8 mouse cellular contexts compared by ENCODE assay signal in the genomic region with DNA sequence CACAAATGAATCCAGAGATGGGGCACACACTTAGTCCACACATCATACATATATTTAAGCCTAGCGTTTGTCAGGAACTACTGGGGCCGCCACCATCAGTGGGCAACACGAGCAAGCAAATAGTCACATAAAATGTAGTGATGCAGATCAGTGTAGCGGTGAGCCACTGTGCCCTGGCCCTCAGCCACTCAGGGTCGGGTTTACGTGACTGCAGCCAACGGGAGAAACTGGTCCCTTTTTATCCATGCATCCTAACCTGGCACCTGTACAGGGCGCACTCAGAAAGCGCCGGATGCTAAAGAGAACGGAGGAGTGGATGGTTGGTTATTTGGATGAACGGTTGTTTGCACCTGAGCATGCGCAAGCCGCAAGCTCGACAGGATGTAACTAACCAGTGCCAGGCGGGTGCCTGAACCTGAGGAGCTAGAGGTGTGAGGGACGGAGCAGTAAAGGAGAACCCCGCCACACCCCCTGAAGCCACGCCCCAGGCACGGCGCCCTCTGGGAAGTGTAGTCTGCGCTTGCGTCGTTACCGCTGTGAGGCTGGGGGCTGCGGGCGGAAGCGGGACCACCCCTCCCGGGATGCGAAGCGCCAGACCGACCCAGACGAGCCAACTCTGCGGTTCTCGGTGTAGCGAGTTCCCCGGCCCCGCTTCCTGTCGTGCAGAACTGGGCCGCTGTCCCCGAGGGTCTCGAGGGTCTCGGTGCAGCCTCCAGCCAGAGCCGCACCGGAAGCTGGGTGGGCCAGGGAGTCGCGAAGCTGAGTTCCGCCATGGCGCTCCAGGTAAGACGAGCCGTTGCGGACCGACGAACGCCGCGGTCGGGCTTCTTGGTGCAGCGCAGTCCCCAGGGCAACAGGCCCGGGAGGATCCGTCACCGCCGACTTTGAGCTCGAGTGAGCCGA. TPM values are rescaled to one million over a fixed set of nuclear protein-coding genes. Genes with fewer than 3 reads are reported as not detected.
DNase-seq lines count a peak whose midpoint lies in the region; ATAC-seq lines count a peak whose summit lies in the region.

A gene (plus strand): TSS at position 482 of the 903 bp plus-strand sequence.

- 1% methylated on average over 63 of the region's 65 CpGs for WGBS in hindbrain, embryonic 11.5 days
- 1% methylated on average over 65 of the region's 65 CpGs for WGBS in lung, embryonic 16.5 days

- H3K27ac ChIP-seq in hindbrain, embryonic 11.5 days (ENCODE audit: low read depth, low read length), result peak within 1 kb of the TSS; percentile 67
- H3K27ac ChIP-seq in lung, embryonic 16.5 days (ENCODE audit: low read length), result peak within 1 kb of the TSS; percentile 77

- peaks cover 3% of the 10 kb centered on the region; the same call in 1 of the 2 replicates for H3K4me1 ChIP-seq in hindbrain, embryonic 11.5 days (replicated peaks; ENCODE audit: control insufficient read depth, insufficient read depth, low read length)
- peaks cover 13% of the 10 kb centered on the region for H3K4me1 ChIP-seq in lung, embryonic 16.5 days (replicated peaks; ENCODE audit: control insufficient read depth, insufficient read depth, low read length)

- no peaks in the 10 kb centered on the region for H3K9me3 ChIP-seq in hindbrain, embryonic 11.5 days (ENCODE audit: control insufficient read depth, low read length)
- no peaks in the 10 kb centered on the region for H3K9me3 ChIP-seq in lung, embryonic 16.5 days (ENCODE audit: control insufficient read depth, low read length)

- peak; percentile 95 for DNase-seq in R1 (ENCODE audit: low read depth, low spot score)
- DNase-seq in cerebellum, postnatal 10 days, result peak; percentile 98
- DNase-seq in frontal cortex, postnatal 10 days (ENCODE audit: low spot score in 2 of 2), result peak; percentile 80 to 87
- DNase-seq in hindbrain, embryonic 11.5 days (ENCODE audit: low spot score), result peak; percentile 87
- DNase-seq in layer of hippocampus, adult 9-11 months, result peak; percentile 82
- peak; percentile 58 for DNase-seq in ovary, postnatal 10 days (ENCODE audit: low spot score)
- peak; percentile 91 to 92 for DNase-seq in thymus, postnatal 10 days (ENCODE audit: low spot score in 2 of 2)

- H3K9ac ChIP-seq in hindbrain, embryonic 11.5 days (ENCODE audit: low read depth, low read length), result peak within 1 kb of the TSS; percentile 70
- H3K9ac ChIP-seq in lung, embryonic 16.5 days (ENCODE audit: low read length), result peak within 1 kb of the TSS; percentile 95

- ATAC-seq in hindbrain, embryonic 11.5 days (ENCODE audit: low FRiP score), result peak; percentile 96
- peak; percentile 97 for ATAC-seq in lung, embryonic 16.5 days (ENCODE audit: low read depth)

- H3K4me2 ChIP-seq in hindbrain, embryonic 11.5 days (replicated peaks; ENCODE audit: low read depth, low read length), result peak within 1 kb of the TSS; percentile 46
- peak within 1 kb of the TSS; percentile 66 for H3K4me2 ChIP-seq in lung, embryonic 16.5 days (ENCODE audit: low read depth, low read length)

- no peaks in the 10 kb centered on the region for H3K36me3 ChIP-seq in hindbrain, embryonic 11.5 days (ENCODE audit: control insufficient read depth, insufficient read depth, low read length)
- H3K36me3 ChIP-seq in lung, embryonic 16.5 days (ENCODE audit: control insufficient read depth, insufficient read depth, low read length), result no peaks in the 10 kb centered on the region

- H3K4me3 ChIP-seq in hindbrain, embryonic 11.5 days (ENCODE audit: low read depth, low read length), result peak within 1 kb of the TSS; percentile 70
- H3K4me3 ChIP-seq in lung, embryonic 16.5 days (ENCODE audit: low read length), result peak within 1 kb of the TSS; percentile 90

- no peaks in the 10 kb centered on the region for H3K27me3 ChIP-seq in hindbrain, embryonic 11.5 days (ENCODE audit: control insufficient read depth, insufficient read depth, low read length)
- no peaks in the 10 kb centered on the region for H3K27me3 ChIP-seq in lung, embryonic 16.5 days (ENCODE audit: control insufficient read depth, insufficient read depth, low read depth, low read length)

RNA-seq across cellular contexts. Expression of the gene that starts here (rescaled TPM):
- 16.0 and 19.1 TPM in 2 replicates for polyA plus RNA-seq in hindbrain, embryonic 11.5 days (2014; fragmentation: Nextera tagmentation; extraction: Ambion mirVana)
- 20.4 and 20.7 TPM in 2 replicates for polyA plus RNA-seq in lung, embryonic 16.5 days (2015; fragmentation: Nextera tagmentation; extraction: Ambion mirVana)

Comparison
In these comparisons a context has a peak if more than half of its experiments do, and no peak if none do; other contexts are left out.
1. Peak in every context shown above with its lines: DNase-seq, ATAC-seq, H3K4me3 ChIP-seq and H3K27ac ChIP-seq.